8 mouse cellular contexts compared by ENCODE assay signal in the genomic region with DNA sequence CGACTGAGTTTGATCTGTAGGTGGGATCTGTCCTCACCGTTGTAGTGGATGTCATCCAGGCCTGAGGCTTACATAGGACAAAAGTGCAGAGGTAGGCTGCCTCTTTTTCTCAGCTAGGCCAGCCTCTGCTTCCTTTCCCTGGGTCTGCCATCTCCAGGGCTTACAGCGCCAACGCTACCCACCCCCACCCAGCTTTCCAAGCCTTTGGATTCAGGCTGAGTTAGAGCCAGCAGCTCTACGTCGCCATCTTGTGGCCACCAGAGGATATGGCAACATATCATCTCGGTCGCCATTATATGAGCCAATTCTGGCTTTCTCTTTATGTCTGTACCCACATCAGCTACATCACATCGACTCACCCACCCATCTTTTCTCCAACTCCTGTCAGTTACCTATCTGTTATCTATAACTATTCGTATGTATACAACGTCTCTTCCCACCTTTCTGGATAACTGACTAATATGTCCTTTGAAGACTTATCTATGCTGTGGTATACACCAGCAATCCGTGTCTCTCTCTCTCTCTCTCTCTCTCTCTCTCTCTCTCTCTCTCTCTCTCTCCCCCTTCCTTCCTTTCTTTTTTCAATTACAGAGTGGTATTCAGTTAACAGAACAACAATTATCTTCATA.
DNase-seq lines count a peak whose midpoint lies in the region; ATAC-seq and TF ChIP-seq lines count a peak whose summit lies in the region.

No protein-coding gene starts in this region.

- peak; percentile 45 for DNase-seq in thymus, adult 2 months
- DNase-seq in thymus, adult 18-20 months: no peak
- peak; percentile 30 for DNase-seq in c-Kit-positive CD71-positive TER-119-positive erythroid progenitor cells, embryonic 14.5 days (ENCODE audit: low spot score)
- peak; percentile 59 for DNase-seq in testis, postnatal 10 days (ENCODE audit: low spot score)

- ATAC-seq in forebrain, embryonic 16.5 days: peak; percentile 77
- peak; percentile 86 for ATAC-seq in inflammation-experienced regulatory T-cells, adult 6 months
- ATAC-seq in limb, embryonic 15.5 days (ENCODE audit: insufficient number of reproducible peaks, low FRiP score, low TSS enrichment, low read depth): 0 out of 2 replicates have a peak, but pooled peaks have one; percentile 61
- ATAC-seq in monocyte, adult 5-6 weeks (replicated peaks; ENCODE audit: insufficient number of reproducible peaks, low FRiP score, low TSS enrichment, poor library complexity, severe bottlenecking): peak; percentile 89

- no peak overlapping the region for H3K4me3 ChIP-seq in thymus, adult 2 months (ENCODE audit: control insufficient read depth, insufficient read depth, low read length)
- no peak overlapping the region for H3K4me3 ChIP-seq in forebrain, embryonic 16.5 days (replicated peaks; ENCODE audit: low read length)
- H3K4me3 ChIP-seq in limb, embryonic 15.5 days: no peak overlapping the region

- H3K36me3 ChIP-seq in thymus, adult 2 months (ENCODE audit: control insufficient read depth, insufficient read depth, low read length): no peaks in the 10 kb centered on the region
- H3K36me3 ChIP-seq in forebrain, embryonic 16.5 days (ENCODE audit: control insufficient read depth, insufficient read depth): no peaks in the 10 kb centered on the region
- H3K36me3 ChIP-seq in limb, embryonic 15.5 days: no peaks in the 10 kb centered on the region

- peak; percentile 86; the same call in 1 of the 2 replicates for TF ChIP-seq CTCF in thymus, adult 2 months (IDR thresholded peaks at IDR 0.05; ENCODE audit: borderline replicate concordance, control insufficient read depth, extremely low read depth, insufficient read depth, low read length, poor library complexity)

- no peaks in the 10 kb centered on the region for H3K27me3 ChIP-seq in thymus, adult 2 months (ENCODE audit: control insufficient read depth, insufficient read depth, low read length)
- H3K27me3 ChIP-seq in forebrain, embryonic 16.5 days (replicated peaks; ENCODE audit: control insufficient read depth, insufficient read depth, low read length): no peaks in the 10 kb centered on the region
- no peaks in the 10 kb centered on the region for H3K27me3 ChIP-seq in limb, embryonic 15.5 days

- WGBS in thymus, adult 2 months: 12% methylated on average over 12 of the region's 12 CpGs
- WGBS in forebrain, embryonic 16.5 days: 6% methylated on average over 12 of the region's 12 CpGs
- WGBS in limb, embryonic 15.5 days: 9% methylated on average over 12 of the region's 12 CpGs

- H3K9ac ChIP-seq in forebrain, embryonic 16.5 days (replicated peaks; ENCODE audit: low read depth, low read length): no peak overlapping the region; the same call in 1 of the 2 replicates
- no peak overlapping the region for H3K9ac ChIP-seq in limb, embryonic 15.5 days

- no peak overlapping the region for H3K27ac ChIP-seq in thymus, adult 2 months (ENCODE audit: control insufficient read depth, insufficient read depth, low read length)
- H3K27ac ChIP-seq in forebrain, embryonic 16.5 days (ENCODE audit: low read length): peak overlapping the region; percentile 31; the same call in 1 of the 2 replicates
- no peak overlapping the region for H3K27ac ChIP-seq in limb, embryonic 15.5 days

- H3K4me2 ChIP-seq in forebrain, embryonic 16.5 days (ENCODE audit: low read length): peak overlapping the region; percentile 38
- 0 out of 2 replicates have a peak overlapping the region, but pooled peaks have one; percentile 19 for H3K4me2 ChIP-seq in limb, embryonic 15.5 days

- no peaks in the 10 kb centered on the region for H3K4me1 ChIP-seq in thymus, adult 2 months (replicated peaks; ENCODE audit: control insufficient read depth, insufficient read depth, low read length)
- peaks cover 16% of the 10 kb centered on the region for H3K4me1 ChIP-seq in forebrain, embryonic 16.5 days (replicated peaks; ENCODE audit: control insufficient read depth, insufficient read depth, low read length)
- peaks cover 7% of the 10 kb centered on the region for H3K4me1 ChIP-seq in limb, embryonic 15.5 days

- H3K9me3 ChIP-seq in forebrain, embryonic 16.5 days (ENCODE audit: control insufficient read depth, low read length): no peaks in the 10 kb centered on the region
- H3K9me3 ChIP-seq in limb, embryonic 15.5 days: no peaks in the 10 kb centered on the region

- TF ChIP-seq POLR2A in thymus, adult 2 months (IDR thresholded peaks at IDR 0.05; ENCODE audit: control insufficient read depth, extremely low read depth, insufficient read depth, low read length, poor library complexity): no peak

Comparison
In these comparisons a context has a peak if more than half of its experiments do, and no peak if none do; other contexts are left out.
1. DNase-seq: peak in thymus, adult 2 months (single experiment), c-Kit-positive CD71-positive TER-119-positive erythroid progenitor cells, embryonic 14.5 days (single experiment) and testis, postnatal 10 days (single experiment); none in thymus, adult 18-20 months (0 of 2).
2. Peak in every context shown above with its lines, with median percentiles within 50 percentile points of each other: ATAC-seq.